Mouse (Mus musculus): ENCODE measurements around the gene Psmb5.
"Not testable (repeated sequence)": the region's sequence is repeated elsewhere in the genome, so short reads cannot be mapped to it uniquely, and the experiment has no call there.

The Psmb5 gene

DNA sequence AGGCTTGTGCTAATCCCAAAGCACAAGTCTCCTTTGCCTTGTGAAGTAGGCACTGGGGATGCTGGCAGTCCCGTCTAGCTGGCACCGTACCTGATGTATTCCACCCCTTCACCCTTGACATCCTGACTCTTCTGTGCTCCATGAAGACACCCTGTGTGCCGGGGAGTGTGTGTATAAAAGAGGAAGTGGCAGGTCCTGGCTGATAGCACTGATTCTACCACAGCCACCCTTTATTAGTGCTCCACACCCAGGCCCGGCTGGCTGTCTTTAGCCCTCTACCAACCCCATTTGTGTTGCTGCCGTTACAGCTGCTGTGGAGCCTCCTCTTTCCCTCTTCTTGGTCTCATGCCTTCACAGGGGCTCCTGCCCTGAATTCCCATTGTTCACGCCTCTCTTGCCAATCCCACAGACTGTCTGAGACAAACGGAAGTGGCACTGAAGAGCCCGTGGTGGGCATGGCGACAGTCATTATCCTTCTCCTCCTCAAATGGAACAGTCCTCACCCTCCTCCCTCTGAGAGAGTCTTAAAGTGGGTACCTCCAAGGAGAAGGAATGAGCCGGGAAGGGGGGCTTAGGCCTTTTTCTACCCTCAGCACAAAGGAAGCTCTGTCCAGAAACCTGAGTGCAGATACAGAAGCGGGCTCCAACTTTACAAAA, 12.9 kb upstream of the Psmb5 start:
- DNase-seq (ENCODE audit: low read depth in 2 of 2, low spot score in 2 of 2): no peak

DNA sequence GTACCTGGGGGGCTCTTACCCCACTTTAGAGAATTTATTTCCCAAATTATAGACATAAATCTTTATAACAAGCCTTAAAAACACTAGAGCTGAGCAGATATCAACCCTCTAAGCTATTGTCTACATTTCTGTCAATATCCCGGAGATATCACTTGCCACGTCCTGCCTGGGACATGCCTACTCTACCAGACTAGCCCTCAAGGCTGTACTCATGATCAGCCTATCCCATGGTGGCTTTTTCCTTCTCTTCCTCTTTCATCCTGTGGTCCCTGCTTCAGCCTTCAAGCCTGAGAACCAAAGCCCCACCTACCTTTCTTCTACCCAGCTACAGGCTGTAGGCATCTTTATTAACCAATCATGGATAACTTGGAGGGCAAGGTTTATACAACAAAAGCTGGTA, 12.0 kb upstream of the Psmb5 start:
- DNase-seq (ENCODE audit: low read depth in 2 of 2, low spot score in 2 of 2): no peak

DNA sequence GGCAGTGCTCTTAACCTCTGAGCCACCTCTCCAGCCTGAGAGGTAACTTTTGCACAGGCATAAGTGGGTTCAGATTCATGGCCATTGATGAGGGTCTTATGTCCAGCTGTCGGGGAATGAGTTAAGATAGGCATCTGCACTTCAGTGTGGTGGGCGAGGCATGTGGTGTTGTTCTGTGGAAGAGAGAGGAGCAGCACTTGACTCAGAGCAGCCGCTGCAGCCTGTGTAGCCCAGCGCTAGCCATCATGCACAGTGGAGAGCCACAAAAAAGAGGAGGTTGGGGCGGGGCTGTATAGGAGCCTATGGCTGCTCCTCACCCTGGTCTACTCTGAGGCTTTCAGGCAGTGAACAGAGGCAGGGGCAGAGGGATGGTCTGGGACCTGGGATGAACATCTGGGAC, 10.3 kb upstream of the Psmb5 start:
- DNase-seq (ENCODE audit: low read depth in 2 of 2, low spot score in 2 of 2): no peak

DNA sequence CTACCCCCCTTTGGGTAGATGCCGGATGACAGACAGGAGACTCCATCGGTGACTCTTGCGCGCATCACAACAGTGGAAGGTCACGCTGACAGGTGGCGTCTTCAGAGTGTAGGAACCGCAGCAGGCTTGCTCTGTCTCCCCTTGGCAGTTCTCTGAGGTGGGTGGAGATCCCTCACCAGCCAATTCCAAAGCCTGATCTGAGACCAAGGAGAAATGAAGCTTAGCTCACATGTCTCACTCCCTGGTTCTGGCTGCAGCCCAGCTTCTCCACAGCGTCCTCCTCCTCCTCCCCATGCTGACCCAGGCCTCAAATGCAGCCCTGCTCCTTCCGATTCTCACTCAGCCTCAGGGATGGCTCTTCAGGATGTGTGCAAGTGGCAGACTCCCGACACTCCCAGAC, 7.2 kb upstream of the Psmb5 start:
- DNase-seq (ENCODE audit: low read depth in 2 of 2, low spot score in 2 of 2): no peak

DNA sequence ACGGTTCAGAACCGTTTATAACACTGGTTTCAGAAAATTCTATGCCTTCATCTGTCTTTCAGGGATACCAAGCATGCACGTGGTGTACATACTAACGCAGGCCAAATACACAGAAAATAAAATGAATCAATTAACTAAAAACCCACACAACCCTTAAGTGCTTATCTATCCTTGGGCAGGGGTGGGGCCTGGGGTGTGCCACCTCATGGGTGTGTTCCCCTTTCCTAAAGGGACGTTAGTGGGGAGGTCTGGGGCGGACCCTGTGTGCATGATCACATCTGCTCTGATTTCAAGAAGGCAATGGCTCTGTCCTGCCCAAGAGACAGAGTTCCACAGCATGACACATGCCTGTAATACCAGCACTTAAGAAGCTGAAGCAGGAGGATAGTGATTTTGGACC, 5.5 kb upstream of the Psmb5 start:
- no peak for DNase-seq (ENCODE audit: low read depth in 2 of 2, low spot score in 2 of 2)

DNA sequence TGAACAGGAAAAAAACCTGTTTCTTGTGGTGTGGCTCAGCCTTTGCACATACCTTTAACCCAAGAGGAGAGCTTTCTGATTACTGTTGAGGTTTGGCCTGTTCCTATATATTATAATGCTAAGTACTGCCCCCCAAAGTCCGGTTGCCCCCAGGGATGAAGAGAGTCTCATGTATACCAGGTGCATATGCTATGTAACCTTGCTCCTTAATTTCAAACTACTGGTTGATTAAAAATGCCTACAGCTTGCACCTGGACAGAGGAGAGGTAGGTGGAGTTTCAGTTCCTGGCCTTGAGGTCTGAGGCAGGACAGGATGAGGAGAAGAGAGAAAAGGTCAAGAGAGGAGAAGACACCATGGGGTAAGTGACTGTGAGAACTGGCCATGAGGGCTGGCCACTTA, 3.3 kb upstream of the Psmb5 start, which contains the start of gene Psmb11:
Psmb11 (plus strand) TSS at position 301 of the 400 bp plus-strand sequence.
- DNase-seq (ENCODE audit: low read depth in 2 of 2, low spot score in 2 of 2): no peak

DNA sequence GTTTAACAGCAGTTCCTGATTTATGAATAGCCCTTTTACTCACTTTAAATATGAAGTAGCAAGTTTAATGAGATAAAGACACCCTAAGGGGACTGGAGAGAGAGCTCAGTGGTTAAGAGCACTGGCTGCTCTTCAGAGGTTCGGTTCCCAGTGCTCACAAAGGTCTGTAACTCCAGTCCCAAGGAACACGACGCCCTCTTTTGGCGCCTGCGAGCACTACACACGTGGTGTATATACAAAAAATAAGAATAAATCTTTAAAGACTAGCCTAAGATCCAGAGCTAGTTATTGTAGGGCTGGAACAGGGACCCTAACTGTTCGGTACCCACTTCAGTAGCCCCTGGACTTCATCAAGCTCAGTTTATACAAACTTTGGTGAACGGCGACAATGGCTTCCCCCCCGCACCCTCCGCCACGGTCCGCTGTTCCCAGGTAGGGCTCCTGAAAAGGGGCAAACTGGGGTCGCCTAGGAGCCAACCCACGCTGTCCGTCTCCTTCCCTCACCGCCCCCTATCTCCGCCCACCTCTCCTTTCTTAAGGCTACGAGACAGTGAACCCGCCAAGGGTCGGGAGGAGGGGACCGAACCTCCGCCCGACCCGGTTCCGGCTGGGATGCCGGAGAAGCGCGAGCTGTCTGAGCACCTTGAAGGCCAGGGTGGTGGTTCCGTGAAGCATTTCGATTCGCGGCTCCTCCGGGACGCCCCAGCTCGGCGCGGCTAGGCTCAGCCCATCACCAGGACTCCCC, 498 bp downstream of the Psmb5 start:
- DNase-seq (ENCODE audit: low read depth in 2 of 2, low spot score in 2 of 2): no peak

DNA sequence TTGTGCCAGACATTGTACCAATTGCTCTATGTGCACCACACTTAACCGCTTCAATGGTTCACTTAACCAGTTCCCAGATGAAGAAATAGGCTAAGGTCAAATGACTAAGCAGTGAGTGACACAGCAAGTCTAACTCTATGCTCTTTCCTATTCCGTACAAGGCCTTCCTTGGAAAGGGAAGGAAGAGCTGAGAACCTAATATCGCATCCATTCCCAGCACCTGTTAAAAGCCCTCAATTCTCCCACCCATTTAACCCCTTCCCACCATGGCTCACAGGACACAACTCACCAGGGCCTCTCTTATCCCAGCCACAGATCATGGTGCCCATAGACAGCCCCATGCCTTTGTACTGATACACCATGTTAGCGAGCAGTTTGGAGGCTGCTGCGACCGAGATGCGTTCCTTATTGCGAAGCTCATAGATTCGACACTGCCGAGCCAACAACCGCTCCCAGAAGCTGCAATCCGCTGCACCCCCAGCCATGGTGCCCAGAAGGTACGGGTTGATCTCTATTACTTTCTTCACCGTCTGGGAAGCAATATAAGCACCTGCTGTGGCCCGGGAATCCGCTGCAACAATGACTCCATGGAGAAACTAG, 1.5 kb downstream of the Psmb5 start:
- DNase-seq (ENCODE audit: low read depth in 2 of 2, low spot score in 2 of 2): no peak

DNA sequence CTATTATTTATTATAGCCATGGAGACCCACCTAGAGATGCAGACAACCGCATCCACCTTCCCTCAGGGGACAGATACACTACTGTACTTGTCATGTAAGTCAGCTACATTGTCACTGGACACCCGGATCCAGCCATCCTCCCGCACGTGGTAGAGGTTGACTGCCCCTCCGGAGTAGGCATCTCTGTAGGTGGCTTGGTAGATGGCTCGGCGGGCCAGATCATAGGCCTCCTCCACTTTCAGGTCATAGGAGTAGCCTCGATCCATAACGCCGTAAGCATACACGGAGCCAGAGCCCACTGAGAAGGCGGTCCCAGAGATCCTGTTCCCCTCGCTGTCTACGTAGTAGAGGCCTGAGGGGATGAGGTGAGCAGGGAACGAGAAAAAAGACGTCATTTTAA, 3.7 kb downstream of the Psmb5 start:
- DNase-seq (ENCODE audit: low read depth in 2 of 2, low spot score in 2 of 2): not testable (repeated sequence)

DNA sequence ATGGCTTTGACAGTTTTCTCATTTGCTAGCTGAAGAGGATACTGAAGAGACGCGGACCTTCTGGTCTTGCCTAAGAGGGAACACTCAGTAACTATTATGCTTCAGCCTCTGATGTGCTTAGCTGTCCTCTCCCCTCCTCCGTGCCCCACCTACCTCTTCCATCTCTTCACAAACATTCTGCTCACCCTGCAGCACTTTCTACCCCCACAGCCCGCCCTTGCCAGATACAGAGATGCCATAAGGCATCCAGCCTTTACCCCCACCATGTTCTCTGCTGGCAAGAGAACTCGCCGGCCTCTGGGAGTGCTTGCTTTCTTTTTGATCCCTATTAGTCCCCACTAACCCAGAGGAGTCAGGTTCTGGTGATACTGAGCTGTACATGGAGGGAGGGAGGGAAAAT, 7.2 kb downstream of the Psmb5 start:
- DNase-seq (ENCODE audit: low read depth in 2 of 2, low spot score in 2 of 2): no peak

DNA sequence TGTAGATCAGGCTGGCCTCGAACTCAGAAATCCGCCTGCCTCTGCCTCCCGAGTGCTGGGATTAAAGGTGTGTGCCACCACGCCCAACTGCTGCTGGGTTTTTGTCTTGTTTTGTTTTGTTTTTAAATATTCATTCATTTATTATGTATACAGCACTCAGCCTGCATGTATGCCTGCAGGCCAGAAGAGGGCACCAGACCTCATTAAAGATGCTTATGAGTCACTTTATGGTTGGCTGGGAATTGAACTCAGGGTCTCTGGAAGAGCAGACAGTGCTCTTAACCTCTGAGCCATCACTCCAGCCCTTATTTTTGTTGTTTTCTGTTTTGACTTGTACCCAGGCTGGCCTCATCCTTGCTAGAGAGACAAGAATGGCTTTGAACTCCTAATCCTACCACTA, 7.9 kb downstream of the Psmb5 start:
- peak in 1 of 2 experiments; percentile 32 for DNase-seq (ENCODE audit: low read depth in 2 of 2, low spot score in 2 of 2)

DNA sequence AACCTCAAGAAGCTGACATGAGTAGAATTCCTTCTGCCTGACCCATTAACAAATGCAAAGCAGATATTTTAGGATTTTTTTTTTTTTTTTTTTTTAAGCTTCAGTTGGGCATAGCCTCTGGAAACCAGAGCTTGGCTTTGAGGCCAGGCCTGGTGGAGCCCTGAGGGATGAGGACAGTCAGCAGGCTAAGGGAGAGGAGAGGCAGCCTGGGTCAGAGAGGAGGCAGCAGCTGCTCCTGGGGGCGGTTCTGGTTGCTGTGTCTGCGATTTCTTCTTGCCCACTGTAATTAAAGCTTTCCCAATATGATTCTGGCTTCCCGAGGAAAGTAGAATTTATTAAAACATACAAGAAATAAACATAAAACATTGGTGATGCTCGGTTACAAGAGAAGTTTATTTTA, 8.6 kb downstream of the Psmb5 start:
- no peak for DNase-seq (ENCODE audit: low read depth in 2 of 2, low spot score in 2 of 2)

DNA sequence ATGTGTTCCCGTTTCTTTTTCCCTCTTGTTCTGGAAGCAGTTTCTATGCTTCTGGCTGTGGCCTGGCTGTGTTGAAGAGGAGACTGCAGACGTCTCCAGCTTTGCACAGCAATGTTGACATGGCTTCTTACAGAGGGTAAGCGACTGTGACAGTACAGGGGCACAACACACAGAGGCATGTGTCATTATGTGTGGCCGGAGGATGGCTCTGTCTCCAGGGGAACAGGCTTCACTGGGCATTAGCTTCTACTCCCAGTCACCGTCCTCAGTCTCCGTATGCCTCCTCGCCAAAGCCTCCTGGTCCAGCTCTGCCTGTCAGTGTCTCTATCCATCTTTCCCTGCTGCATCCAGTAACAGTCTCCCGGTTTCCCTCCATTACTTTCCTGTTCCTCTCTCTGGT, 10.6 kb downstream of the Psmb5 start:
- no peak for DNase-seq (ENCODE audit: low read depth in 2 of 2, low spot score in 2 of 2)

DNA sequence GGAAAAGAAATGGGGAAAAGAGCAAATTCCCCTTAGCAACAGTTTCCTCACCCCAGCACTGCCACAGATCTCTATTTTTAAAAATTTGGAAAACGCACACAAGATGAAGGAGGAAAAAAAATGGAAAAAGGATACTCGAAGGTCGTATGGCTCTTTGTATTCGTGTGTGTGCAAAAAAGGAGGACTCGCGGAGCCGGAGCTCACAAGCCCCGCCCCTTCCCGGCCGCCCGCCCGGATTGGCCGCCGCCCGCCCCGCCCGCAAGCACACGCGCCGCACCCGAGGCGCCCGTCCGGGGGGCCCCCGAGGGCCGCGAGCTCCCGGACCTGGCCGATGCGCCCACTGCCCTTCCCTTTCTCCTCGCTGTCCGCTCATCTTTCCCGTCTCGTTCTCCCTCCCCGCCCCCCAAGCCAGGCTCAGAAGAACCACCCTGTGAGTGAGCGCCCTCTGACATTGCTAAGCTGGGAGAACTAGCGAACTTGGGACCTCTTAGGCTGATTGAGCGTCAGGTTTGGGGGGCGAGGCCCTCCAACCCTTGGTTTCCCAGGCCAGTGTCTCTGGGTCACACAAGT, 12.0 kb downstream of the Psmb5 start, which contains the start of gene 4931414P19Rik:
4931414P19Rik (minus strand) TSS at position 242 of the 570 bp plus-strand sequence.
- peak; percentile 25 to 57 for DNase-seq (ENCODE audit: low read depth in 2 of 2, low spot score in 2 of 2)

DNA sequence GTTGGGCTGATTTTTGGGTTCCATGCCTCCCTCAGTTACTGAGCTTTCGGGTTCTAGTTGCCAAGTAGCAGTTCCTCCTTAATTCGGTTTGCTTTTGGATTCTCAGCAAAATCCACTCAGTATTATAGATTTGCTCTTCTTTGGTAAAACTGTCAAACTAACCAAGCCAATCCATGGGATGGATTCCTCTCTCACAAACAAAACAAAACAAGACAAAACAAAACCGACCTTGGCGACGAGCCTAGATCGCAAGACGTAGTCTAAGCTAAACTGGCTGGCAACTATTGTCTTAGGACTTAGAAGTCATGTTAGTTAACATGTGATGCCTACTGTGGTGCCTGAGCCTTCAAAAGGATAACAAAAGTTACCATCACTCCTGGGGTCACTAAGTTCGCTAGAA, 14.1 kb downstream of the Psmb5 start:
- no peak for DNase-seq (ENCODE audit: low read depth in 2 of 2, low spot score in 2 of 2)

DNA sequence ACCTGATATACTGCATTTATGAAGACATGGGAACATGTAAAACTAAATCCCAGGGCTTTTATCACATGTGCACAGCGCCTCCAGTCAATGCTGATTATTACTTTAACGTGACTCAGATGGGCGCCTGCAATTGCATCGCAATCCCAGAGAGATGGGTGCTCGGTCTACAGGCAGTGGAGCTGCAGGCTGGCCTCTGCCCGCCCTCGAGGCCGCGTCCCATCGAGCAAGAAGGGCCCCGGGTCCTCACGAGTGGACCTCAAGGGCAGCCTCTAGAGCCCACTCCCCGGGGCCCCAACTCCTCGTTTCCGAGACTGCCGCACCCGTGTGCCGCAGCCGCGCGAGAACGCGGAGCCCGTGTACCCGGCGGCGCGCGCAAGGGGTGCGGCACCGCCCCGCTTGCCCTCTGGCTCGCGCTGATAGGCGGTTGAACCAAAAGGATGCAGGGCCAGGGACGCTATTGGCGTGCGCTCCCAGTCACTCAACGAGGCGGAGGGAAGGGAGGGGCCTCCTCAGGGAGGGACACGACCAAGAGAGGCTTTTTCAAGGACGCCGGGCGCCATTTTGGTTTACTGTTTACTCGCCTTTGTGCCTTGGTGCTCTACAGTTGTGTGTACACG, 14.7 kb downstream of the Psmb5 start:
- DNase-seq (ENCODE audit: low read depth in 2 of 2, low spot score in 2 of 2): peak; percentile 90 to 92

DNA sequence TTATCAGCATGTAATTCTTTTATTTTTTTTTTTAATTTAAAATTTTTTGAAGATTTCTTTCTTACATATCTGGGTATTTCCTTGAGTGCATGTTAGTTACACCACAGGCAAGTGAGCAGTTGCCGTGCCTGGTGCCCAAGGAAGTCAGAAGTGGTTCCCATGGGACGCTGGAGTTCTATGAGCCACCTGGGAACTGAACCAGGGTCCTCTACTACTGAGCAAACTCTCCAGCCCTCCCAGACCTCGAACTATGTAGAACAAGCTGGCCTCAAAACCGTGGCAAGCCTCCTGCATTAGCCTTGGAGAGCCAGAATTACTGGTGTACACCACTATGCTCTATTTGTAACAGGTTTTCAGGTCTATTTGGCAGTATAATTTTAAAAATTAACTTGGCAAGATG, 15.2 kb downstream of the Psmb5 start:
- peak in 1 of 2 experiments; percentile 8 for DNase-seq (ENCODE audit: low read depth in 2 of 2, low spot score in 2 of 2)

DNA sequence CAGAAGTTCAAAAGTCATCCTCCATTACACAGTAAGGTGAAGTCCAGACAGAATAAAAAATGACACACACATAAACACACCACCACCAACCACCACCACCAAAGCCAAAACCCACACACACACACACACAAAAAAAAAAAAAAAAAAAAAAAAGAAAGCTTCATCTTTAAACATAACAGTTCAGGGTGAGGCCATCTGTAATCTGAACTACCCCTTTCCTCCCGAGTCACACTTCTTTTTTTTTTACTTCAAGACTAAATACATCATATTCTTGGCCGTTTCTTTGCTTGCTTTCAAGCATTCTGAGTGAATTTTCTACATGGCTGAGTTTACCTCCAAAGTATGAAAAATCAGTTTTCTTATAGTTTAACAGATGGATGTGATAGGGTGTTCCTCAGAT, 16.2 kb downstream of the Psmb5 start:
- DNase-seq (ENCODE audit: low read depth in 2 of 2, low spot score in 2 of 2): no peak

DNA sequence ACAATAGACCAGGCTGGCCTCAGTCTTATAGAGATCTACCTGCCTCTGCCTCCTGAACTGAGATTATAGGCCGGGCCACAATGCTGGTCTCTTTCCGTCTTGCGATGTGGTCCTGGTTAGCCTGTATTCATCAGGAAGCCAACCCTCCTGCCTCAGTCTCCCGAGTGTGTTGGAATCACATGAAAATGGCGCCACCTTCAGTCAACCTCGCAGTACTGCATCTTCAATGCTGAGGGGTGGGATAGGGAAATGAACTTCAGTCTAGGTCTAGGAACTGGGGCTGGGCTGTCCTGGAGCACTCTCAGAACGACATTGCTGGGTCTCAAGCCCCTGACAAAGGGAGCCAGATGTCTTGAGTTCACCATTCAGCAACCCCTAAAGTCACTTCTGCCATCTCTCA, 20.7 kb downstream of the Psmb5 start:
- DNase-seq (ENCODE audit: low read depth in 2 of 2, low spot score in 2 of 2): no peak

DNA sequence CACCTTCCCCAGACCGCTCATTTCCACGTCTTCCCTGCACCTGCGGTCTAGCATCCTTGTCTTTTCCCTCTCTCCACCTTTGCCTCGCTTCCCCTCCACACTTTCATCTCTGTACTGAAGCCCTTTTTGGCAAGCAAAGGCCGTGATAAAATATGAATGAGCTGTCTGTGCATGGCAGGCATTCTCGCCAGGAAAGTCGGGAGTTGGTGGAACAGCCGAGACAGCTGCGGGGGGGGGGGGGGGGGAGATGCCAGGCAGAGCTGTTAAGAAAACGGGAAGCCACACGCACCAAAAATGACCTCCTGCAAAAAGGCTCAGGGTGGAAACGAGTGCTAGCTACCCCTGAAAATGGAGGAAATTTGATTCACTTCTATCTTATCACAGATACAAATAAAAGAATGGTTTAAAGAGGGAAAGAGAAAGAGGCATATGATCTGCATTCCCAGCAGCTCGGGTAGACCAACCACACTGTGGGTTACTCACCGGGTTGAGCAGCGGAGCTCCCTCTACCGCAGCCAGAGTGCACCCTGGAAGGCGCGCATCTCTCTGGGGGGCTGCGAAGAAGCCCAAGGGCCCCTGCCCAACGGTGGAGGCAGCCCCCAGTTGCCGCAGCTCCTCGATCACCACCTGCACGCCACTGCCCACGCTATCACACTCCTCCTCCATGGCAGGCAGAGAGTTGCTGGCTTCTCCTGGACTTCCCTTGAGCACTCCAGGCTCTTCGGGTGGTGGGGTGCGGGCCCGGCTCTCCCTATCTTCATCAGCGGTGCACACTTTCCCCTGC, 23.0 kb downstream of the Psmb5 start:
- DNase-seq (ENCODE audit: low read depth in 2 of 2, low spot score in 2 of 2): no peak

DNA sequence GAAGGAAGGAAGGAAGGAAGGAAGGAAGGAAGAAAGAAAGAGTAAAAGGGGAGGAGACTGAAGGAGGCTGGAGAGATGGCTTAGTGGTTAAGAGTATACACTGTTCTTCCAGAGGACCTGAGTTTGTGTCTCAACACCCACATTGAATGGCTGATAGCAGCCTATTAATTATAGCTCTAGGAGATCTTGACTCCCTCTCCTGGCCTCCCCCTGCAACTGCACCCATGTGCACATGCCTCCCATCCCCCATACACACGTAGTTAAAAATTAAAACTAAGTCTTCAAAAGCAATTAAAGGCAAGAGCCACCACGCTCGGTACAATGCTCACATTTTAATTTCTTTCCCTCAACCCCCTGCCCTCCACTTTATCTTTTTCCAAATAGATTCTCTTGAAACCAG, 23.8 kb downstream of the Psmb5 start:
- no peak for DNase-seq (ENCODE audit: low read depth in 2 of 2, low spot score in 2 of 2)
